Mouse (Mus musculus) v-Abl transformed pro-B cells (cell line): ENCODE results near the gene B2m.
"Not testable (repeated sequence)": the region's sequence is repeated elsewhere in the genome, so short reads cannot be mapped to it uniquely, and the experiment has no call there.

Source experiments
- in situ Hi-C, 2 experiments: fragments of 400-800 bp; cut with MboI; formaldehyde crosslinking; loops; one replicate each; pipeline ENCODE4 v1.15.1; 2025; ENCODE audit not compliant: unreplicated experiment in 2 of 2

B2m gene

GRCm38 (mm10) chr2:122147508-122148241, at the start of gene B2m:
TSS of gene B2m (plus strand) at chr2:122147686.
- in situ Hi-C loops, result no loop called here

DNA sequence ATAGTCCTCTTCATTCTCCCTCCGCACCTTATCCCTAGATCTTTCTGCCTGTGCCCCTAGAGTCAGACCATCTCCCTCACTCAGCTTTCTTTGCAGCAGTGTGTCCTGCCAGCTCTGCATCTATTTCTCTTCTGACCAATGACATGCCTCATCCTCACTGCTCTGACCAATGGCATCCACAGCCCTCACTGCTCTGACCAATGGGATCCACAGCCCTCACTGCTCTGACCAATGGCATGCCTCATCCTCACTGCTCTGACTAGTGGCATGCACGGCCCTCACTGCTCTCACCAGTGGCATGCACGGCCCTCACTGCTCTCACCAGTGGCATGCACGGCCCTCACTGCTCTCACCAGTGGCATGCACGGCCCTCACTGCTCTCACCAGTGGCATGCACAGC, 49.8 kb upstream of the B2m start:
- in situ Hi-C loops, result not testable (repeated sequence)

DNA sequence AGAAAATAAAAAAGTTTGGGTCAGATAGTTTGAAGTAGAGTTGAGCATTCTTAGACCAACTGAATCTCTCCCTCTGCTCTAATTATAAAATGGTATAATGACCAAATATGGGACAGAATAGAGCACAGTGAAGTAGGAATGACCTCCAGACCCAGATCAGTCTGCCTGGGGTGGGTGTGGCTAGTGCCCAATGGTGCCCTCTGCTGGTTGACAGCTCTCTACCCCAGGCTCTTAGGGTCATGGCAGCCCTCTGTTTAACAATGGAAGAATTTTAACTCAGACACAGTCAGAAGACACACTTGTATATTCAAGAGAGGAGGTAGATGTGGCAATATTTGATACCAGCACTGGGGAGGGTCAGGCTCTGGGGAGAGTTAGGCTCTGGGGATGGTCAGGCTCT, 45.4 kb upstream of the B2m start:
- in situ Hi-C loops, result no loop called here

DNA sequence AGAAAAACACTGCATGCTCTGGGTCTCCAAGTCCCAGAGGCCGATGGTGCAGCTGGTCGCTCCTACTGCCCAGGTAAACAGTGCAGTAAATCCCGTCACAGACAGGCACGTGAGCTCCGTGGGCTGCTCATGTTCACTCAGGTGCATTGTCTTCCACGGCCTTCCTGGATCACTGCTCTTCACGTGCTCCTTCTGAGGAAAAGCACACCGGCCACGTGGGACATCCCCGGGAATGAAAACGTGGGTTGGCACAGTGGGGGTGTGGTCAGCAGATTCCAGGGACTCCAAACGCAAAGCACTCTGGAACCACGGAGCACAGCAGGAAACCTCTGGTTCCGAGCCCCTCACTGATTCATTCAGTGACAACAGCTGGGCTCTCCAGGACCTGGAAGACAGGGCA, 39.4 kb upstream of the B2m start:
- in situ Hi-C loops, result no loop called here

- in situ Hi-C loops, result no loop called here
Observed at GRCm38 (mm10) chr2:122109714-122110113, 37.8 kb upstream of the B2m start.

GRCm38 (mm10) chr2:122116888-122117287, 30.6 kb upstream of the B2m start:
- in situ Hi-C loops, result loop anchor here (5.0 kb wide), 1 partner anchor 35 kb away; no protein-coding TSS in a partner anchor

GRCm38 (mm10) chr2:122117961-122118958, 29.2 kb upstream of the B2m start, which contains the start of gene Spg11:
TSS of gene Spg11 (minus strand) at chr2:122118386.
- in situ Hi-C loops, result loop anchor here (5.0 kb wide), 1 partner anchor 34 kb away; no protein-coding TSS in a partner anchor

DNA sequence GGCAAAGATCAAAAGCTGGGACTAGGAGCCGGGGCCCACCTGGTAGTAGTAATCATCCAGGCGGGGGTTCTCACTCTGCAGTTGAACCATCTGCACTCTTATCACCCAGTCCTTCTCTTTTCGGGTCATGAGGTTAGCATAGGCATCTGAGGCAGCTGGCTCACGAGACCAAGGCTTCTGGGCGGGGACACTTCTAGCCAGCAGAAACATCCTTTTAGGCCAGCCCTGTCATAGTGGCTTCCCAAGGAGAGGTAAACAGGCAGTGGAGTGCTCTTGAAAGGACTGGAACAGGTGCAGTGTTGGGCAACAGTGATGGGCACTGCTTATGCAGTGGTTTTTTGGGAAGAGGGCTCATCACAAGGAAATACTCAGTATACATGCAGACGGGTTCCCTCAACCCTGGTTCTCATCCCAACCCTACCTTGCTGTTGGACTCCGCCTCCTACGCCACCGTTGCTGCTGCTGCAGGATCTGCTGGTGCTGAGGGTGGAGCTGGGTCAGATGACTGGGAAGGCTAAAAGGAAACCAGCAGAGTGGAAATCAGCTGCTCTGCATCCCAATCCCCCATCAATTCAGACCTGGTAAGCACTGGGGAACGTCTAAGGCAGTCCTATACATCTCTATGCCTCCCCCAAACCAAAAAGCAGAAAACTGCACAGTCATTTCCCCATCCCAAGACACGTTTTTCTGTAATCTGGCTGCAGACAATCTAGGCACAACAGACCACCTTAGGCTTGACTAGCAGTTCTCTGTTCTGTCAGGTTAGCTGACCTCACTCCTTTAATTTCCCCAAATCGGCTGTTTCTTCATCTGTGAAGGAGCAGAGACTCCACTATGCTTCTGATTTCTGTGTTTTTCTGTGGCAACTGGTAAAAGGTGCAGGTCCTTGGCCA, 21.6 kb upstream of the B2m start:
- in situ Hi-C loops, result no loop called here

- in situ Hi-C loops, result no loop called here
Observed at GRCm38 (mm10) chr2:122126765-122127347, 20.6 kb upstream of the B2m start.

DNA sequence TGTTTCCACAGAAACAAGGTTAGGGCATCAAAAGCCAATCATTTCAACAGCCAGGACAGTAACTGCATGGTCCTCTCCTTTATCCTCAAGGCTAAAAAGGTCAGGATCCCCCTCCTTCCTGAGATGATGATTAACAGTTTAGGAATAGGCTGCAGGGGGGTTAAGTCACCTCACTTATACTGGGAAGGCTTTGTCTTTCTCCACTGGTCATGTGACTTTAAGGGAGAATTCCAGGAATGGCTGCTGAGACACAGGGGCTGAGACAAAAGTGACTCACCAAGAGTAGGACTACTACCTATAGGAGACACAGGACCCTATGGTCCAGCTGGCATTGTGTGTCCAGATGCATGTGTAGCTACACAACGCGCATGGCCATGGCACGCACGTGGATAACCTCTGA, 19.9 kb upstream of the B2m start:
- in situ Hi-C loops, result no loop called here

- in situ Hi-C loops, result no loop called here
Observed at GRCm38 (mm10) chr2:122132078-122132477, 15.4 kb upstream of the B2m start.

- in situ Hi-C loops, result no loop called here
Observed at GRCm38 (mm10) chr2:122132618-122133017, 14.9 kb upstream of the B2m start.

GRCm38 (mm10) chr2:122137839-122138465, 9.5 kb upstream of the B2m start:
- in situ Hi-C loops, result no loop called here

DNA sequence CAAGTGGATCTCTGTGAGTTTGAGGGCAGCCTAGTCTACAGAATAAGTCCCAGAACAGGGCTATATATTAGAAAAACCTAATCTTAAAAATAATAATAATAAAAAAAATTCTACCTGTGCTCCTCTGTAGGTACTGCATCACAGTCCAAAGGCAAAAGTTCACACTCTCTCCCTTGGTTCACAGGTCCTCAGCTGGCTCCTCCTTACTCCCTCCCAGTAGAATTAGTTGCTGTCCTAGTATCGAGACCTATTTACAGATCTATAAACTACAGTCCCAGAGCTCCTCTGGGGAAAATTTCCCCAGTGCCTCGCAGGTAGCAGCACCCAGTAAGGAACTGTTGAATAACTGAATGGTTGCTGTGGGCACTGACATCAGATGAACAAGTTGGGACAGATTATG, 6.7 kb upstream of the B2m start:
- in situ Hi-C loops, result no loop called here

DNA sequence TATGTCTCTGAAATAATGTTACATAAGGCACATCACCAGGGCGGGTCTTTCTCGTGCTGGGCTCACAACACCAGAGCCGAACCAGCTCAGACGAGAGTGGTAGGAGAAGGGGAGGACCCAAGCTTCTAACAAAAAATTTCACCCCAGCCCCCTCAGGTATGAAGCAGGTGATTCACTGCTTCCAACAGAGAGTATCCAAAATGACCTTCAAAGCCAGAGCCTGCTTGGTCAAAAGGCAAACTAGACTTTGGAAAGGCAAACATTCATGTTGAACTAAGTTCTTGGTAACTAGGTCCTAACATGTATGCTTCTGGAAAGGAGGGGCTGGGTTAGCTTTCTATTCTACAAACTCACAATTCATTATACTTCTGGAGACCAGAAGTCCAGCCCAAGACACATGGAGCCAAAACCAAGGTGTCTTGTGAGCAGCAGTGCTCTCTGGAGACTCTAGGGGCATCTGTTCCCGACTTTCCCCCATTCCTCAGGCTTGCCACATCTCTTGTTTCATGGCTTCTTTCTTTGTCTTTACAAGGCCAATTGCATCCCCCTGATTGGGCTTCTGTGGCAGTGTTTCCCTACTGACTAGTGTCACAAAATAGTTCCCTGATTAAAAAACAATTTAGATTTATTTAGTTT, 6.0 kb upstream of the B2m start:
- in situ Hi-C loops, result no loop called here

DNA sequence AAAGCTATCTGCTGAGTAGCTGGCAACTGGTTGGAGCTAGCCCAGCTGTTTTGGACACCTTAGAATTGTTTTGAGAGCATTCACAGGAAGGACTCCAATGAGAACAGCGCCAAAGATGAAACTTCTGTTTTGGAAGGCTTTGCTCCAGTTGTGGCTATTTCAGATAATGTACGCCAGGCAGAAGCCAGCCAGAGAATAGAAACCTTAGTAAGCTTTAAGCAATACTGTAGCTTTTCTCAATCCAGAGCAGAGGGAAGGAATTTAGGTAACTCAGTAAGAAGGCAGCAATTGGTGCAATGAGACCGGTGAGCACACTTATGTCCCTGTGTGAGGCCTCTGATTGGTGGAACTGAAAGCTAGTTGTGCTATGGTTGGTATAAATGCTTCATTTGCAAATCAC, 4.4 kb upstream of the B2m start:
- in situ Hi-C loops, result no loop called here

- in situ Hi-C loops, result no loop called here
Observed at GRCm38 (mm10) chr2:122145756-122146155, 1.7 kb upstream of the B2m start.

DNA sequence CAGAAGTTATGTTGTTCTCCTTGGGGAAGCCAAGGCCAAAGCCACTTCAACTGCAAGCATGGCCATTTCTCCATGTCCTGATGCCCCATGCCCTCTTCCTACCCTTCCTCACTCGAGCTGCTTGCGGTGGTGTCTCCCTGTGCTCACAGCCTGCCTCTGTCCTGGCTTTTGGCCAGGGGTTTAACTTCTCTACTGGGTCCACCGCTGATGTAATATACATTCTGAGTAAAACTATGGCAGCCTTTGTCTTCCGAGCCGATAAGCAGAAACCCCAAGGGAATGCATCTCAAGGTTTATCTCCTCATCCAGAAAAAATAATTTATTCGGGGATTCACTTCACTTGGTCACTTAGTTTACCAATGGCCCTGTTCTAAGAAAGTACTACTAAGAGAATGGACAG, 799 bp upstream of the B2m start:
- in situ Hi-C loops, result no loop called here

DNA sequence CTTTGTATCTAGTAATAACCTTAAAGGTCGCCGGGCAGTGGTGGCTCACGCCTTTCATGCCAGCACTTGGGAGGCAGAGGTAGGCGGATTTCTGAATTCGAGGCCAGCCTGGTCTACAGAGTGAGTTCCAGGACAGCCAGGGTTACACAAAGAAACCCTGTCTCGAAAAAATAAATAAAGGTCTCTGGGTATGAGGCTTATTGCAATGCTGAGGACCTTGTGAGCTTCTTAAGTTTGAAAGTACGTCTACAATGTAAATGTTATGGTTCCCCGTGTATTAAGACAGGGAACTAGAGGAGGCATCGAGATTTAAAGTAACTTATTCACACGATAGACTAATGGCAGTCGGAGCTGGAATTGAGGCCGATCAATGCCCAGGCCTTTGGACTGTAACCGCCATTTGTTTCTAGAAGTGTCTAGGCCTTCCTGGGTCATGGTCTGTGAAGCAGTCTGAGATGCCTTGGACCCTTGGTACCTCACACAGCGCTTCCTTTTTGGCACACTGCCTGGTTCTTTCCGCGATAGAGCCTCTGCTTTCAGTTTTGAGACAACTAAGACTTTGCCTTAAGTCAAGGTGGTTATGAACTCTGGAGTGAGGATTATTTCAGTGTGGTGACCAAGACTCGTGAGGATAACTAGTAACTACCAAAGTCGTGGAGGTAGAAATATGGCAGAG, 894 bp downstream of the B2m start:
- in situ Hi-C loops, result no loop called here
